Mouse (Mus musculus) T-helper 2 cell (primary cell): Measurements from ENCODE around the gene Apold1.

ENCODE experiments used
- in situ Hi-C: fragments of 300-600 bp; cut with MboI, MseI; formaldehyde crosslinking; loops from one replicate; pipeline ENCODE4 v1.15.1; 2025; ENCODE audit warnings: high pct_unique_total_duplicates

Apold1 gene

GRCm38 (mm10) chr6:134981231-134982062 lies at the start of gene Apold1:
Gene Apold1 (plus strand): TSS chr6:134981718.
- in situ Hi-C loops = no loop called here

DNA sequence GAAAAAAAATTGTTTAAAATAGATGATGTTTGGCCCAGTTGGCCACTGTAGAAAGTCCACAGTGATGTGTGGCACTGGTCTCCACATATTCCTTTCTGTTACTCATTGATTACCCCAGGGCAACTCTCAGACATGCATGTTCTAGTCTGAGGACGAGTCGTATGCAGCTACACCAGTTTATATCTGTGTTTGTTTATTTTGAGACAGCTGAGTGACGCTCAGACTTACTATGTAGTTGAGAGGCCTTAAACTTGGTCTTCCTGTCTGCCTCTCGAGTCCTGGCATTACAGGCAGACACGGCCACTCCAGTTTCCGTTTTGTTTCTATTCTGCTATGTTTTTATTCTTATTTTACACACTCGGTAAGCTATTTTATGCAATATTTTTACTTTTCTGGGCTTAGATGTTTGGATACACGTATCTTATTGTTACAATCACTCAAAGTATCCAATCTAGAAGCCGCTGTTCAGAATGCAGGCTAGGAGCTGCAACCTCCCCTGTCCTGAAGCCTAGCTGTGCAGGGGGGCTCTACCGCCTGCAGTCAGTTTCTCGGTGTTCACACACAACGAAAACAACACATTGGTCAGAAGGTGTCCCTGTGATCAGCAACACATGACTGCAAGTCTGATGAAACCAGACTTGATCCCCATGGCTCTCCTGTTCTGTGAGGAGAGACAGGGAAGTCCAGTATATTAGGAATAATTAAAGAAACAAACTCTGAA lies 48.9 kb upstream of the Apold1 start:
- in situ Hi-C loops = no loop called here

- in situ Hi-C loops = no loop called here
Measured at GRCm38 (mm10) chr6:134933207-134933558, 48.3 kb upstream of the Apold1 start.

DNA sequence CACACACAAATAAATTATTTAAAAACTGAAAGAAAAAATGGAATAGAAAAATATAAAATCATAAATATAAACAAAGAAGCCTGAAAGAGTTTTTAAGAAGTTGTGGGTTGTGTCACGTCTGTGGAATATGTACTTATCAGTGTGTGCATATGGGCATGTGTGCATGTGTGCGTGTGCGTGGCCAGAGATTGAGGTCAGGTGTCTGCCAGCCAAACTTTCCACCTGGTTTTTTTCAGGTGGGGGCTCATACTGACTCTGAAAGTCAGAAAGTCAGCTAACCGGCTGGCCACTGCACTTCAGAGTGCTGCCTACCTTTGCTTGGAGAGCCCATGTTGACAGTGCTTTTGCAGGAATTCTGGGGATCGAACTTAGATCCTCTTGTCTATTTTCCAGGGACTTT lies 47.2 kb upstream of the Apold1 start:
- in situ Hi-C loops = no loop called here

GRCm38 (mm10) chr6:134939781-134940180 lies 41.7 kb upstream of the Apold1 start:
- in situ Hi-C loops = no loop called here

GRCm38 (mm10) chr6:134943759-134944407 lies 37.6 kb upstream of the Apold1 start:
- in situ Hi-C loops = no loop called here

DNA sequence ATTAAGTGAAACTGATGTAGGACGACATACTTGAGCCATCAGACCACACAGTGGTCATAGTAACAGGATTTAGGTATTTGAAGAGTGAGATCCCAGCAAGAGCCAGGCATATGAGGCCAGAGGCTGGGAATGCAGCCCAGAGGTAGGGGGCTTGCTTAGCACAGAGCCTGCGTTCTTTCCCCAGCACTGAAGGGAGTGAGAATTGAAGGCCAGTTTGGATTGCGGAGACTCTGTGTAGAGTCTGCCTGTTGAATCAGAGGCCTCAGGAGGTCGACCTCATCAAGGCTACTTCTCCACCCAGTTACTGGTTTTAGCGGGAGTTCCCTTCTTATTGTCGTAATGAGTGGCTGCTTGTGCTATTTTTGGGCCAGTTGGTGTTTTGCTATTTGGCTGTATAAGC lies 35.5 kb upstream of the Apold1 start:
- in situ Hi-C loops = loop anchor here (5.0 kb wide), 1 partner anchor 79 kb away; no protein-coding TSS in a partner anchor

DNA sequence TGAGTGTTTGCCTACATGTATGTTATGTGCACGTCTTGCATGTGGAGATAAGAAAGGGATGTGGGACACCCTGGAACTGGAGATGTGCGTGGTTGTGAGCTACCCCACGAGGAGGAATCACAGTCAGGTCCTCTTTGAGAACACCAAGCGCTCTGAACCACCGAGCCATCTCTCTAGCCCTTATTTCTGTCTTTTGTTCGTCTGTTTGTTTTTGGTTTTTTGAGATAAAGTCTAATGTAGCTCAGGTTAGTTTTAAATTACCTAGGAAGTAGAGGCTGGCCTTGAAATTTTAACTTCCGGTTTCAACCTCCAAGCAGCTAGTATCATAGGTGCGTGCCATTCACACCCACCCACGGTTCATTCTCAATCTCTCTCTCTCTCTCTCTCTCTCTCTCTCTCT lies 34.7 kb upstream of the Apold1 start:
- in situ Hi-C loops = loop anchor here (5.0 kb wide), 1 partner anchor 80 kb away; no protein-coding TSS in a partner anchor

- in situ Hi-C loops = loop anchor here (5.0 kb wide), 1 partner anchor 80 kb away; no protein-coding TSS in a partner anchor
Measured at GRCm38 (mm10) chr6:134947311-134948087, 34.0 kb upstream of the Apold1 start.

GRCm38 (mm10) chr6:134948522-134949061 lies 32.9 kb upstream of the Apold1 start:
- in situ Hi-C loops = loop anchor here (5.0 kb wide), 1 partner anchor 81 kb away; no protein-coding TSS in a partner anchor

DNA sequence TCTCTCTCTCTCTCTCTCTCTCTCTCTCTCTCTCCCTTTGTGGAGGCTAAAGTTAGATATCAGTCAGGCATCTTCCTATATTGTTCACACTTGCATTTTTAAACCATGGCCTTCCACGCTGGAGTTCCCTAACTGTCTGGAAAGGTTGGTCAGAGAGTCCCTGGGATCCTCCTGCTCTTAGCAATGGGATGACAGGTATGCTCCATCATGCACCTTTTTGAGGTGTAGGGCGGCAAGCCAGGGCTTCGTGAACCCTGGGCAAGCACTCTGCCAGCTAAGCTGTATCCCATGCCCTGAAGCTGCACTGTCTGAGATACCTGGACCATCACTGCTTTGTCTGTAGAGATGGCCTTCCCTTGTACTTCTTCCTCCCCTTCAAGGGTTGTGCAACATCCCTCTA lies 32.3 kb upstream of the Apold1 start:
- in situ Hi-C loops = loop anchor here (5.0 kb wide), 1 partner anchor 82 kb away; no protein-coding TSS in a partner anchor

DNA sequence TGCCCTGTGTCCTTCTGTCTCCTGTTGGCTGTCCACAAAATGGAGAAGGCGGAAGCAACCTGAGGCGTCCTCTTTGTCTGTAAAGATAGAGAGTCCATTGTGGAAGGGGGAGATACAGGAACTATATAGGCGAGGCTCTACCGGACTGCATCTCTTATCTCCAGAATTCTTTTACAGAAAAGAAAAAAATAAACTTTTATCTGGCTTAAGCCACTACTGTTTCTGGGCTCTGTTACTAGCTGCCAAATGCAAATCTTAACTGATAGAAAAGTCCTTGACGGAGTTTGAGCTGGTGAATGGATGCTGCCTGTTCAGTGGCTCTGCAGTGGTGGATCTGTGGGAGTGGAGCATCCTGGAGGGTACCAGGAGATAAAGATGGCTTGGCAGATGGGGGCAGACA lies 30.2 kb upstream of the Apold1 start:
- in situ Hi-C loops = no loop called here

- in situ Hi-C loops = no loop called here
Measured at GRCm38 (mm10) chr6:134953976-134954375, 27.5 kb upstream of the Apold1 start.

DNA sequence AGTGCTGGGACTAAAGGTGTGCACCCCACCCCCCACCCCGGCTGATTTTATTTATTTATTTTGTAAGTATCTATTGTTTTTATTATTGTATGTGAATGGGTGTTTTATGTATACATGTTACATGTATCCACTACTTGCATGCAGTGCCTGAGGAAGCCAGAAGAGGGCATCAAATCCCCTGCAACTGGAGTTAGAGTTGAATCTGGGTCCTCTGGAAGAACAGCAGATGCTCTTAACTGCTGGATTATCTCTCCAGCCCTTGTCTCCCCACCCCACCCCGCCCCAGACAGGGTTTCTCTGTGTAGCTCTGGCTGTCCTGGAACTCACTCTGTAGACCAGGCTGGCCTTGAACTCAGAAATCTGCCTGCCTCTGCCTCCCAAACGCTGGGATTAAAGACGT lies 25.1 kb upstream of the Apold1 start:
- in situ Hi-C loops = no loop called here

- in situ Hi-C loops = no loop called here
Measured at GRCm38 (mm10) chr6:134961286-134961685, 20.2 kb upstream of the Apold1 start.

DNA sequence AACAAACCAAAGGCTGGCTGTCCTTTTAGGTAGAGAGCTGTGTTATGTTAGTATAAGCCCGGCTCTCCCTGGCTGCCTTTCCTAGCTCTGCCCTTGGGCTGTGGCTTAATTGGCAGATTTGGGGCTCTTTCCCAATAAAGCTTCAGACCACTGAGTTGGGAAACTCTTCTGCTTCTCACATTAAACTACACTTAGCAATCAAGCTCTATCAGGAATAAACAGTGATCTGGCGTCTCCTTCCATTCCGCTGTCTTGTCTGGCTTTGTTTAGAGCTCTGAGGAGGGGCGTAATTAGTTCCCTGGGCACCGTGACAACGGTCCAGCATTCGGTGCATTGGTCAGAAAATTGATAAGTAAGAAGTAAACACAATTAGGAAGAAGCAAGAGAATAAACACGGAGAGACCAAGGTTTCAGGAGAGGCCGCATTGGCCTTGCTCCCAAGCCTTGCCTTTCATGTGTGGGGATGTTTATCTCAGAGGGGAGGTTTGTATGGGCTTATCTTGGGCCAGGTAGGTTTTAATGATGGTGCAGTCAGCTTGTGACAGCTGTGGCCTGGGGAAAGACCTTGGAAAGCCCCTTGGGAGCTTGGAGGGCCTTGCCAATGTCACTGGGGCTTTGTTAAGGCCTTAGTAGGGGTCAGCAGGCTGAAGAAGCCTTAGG lies 19.5 kb upstream of the Apold1 start:
- in situ Hi-C loops = no loop called here

DNA sequence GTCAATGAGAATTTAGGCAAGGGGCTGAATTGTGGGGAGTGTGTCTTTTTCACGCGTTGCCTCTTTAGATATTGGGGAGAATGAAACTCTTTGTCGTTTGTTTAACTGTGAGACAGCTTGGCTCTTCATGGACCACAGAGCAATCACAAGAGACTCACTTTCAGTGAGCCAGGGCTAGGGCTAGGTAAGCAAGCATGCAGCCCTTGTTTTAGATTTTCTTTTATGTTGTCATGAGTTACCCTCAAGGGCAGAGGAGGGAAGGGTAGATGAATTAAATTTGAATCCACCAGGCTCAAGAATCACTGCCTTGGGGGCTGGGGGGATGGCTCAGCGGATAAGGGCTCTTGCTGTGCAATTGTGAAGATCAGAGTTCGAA lies 19.0 kb upstream of the Apold1 start:
- in situ Hi-C loops = no loop called here

- in situ Hi-C loops = no loop called here
Measured at GRCm38 (mm10) chr6:134963910-134964309, 17.6 kb upstream of the Apold1 start.

DNA sequence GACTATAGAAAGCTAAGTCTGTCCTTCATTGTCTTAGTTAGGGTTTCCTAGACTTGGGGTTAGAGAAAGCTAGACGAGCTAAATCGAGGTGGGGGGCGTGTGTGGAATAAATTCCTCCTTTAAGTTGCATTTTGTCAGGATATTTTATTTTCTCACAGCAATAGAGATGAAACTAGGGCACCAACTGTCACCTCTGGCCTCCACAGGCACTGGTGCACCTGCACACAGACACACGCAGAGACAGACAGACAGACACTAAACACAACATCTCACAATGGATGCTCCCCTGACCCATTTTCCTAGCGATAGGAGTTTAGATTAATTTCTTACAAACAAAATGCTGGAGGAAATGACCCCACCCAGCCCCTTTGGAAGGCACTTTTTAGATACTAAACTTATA lies 14.8 kb upstream of the Apold1 start:
- in situ Hi-C loops = no loop called here

GRCm38 (mm10) chr6:134968326-134968725 lies 13.2 kb upstream of the Apold1 start:
- in situ Hi-C loops = no loop called here

DNA sequence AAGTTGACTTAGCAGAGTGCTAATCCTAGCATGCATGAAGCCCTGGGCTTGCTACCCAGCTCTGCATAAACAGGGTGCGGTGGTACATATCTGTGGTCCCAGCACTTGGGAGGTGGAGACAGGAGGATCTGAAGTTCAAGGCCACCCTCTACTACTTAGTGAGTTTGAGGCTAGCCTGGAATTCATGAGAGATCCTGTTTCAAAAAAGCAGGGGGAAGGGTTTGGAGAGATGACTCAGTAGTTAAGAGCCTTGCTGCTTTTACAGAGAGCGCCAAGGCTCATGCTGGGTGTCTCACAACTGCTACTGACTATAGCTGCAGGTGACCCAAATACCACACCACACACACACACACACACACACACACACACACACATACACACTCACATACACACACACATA lies 12.0 kb upstream of the Apold1 start:
- in situ Hi-C loops = no loop called here
